Mouse (Mus musculus): ENCODE results near the gene Myh2. TPM values are rescaled to one million over a fixed set of nuclear protein-coding genes. Genes with fewer than 3 reads are reported as not detected.

The Myh2 gene
- polyA plus RNA-seq, 1 experiment from 2014 or later: 0.05 TPM

Other genes with a start within 250 kb of the Myh2 start
- gene Tmem238l, start 214.4 kb upstream of the Myh2 start, polyA plus RNA-seq (2015; fragmentation: Nextera tagmentation; extraction: Ambion mirVana): not detected in 2 replicates
- 2.5 TPM in 2 replicates for gene Tmem220, start 145.9 kb upstream of the Myh2 start, polyA plus RNA-seq (2015; fragmentation: Nextera tagmentation; extraction: Ambion mirVana)
- gene Adprm, start 118.4 kb upstream of the Myh2 start, polyA plus RNA-seq (2015; fragmentation: Nextera tagmentation; extraction: Ambion mirVana): 9.9 and 10.3 TPM in 2 replicates
- gene Sco1, start 118.4 kb upstream of the Myh2 start, polyA plus RNA-seq (2015; fragmentation: Nextera tagmentation; extraction: Ambion mirVana): 5.9 and 6.7 TPM in 2 replicates
- 5.0 and 7.3 TPM in 2 replicates for gene Myh3, start 92.7 kb upstream of the Myh2 start, polyA plus RNA-seq (2015; fragmentation: Nextera tagmentation; extraction: Ambion mirVana)
- 0.06 and 0.09 TPM in 2 replicates for gene Myh1, start 29.0 kb downstream of the Myh2 start, polyA plus RNA-seq (2015; fragmentation: Nextera tagmentation; extraction: Ambion mirVana)
- gene Myh4, start 67.0 kb downstream of the Myh2 start, polyA plus RNA-seq (2015; fragmentation: Nextera tagmentation; extraction: Ambion mirVana): 0.09 and 0.20 TPM in 2 replicates
- gene Myh8, start 106.1 kb downstream of the Myh2 start, polyA plus RNA-seq (2015; fragmentation: Nextera tagmentation; extraction: Ambion mirVana): 7.4 and 13.5 TPM in 2 replicates
- gene Myh13, start 150.6 kb downstream of the Myh2 start, polyA plus RNA-seq (2015; fragmentation: Nextera tagmentation; extraction: Ambion mirVana): not detected in 2 replicates